Mouse (Mus musculus) B cell, adult 67 days (primary cell): Measurements from ENCODE around the gene Zc3h12c. TPM values are rescaled to one million over a fixed set of nuclear protein-coding genes. Genes with fewer than 3 reads are reported as not detected.

Source experiments
- total RNA-seq, 2 experiments: library from RNA; stranded (reverse); gene quantifications; 4 replicates each; pipeline ENCODE4 v1.2.4; 2023

Gene Zc3h12c
- total RNA-seq: 10 to 100 TPM; 15.4 to 16.0 TPM

GRCm38 (mm10) chr9:52167863-52168685 lies at the start of gene Zc3h12c:
Zc3h12c (minus strand) TSS chr9:52168572.

Other genes starting within 250 kb of the Zc3h12c start
- 10 to 100 TPM in 1 of 2 experiments, 1 to 10 TPM in 1; 9.4 to 10.9 TPM for gene Fdx1, start 205.0 kb downstream of the Zc3h12c start, total RNA-seq
- gene Rdx, start 121.4 kb downstream of the Zc3h12c start, total RNA-seq: 10 to 100 TPM; 75.2 to 82.9 TPM